Mouse (Mus musculus): ENCODE results near the gene Krtap12-1.

DNA sequence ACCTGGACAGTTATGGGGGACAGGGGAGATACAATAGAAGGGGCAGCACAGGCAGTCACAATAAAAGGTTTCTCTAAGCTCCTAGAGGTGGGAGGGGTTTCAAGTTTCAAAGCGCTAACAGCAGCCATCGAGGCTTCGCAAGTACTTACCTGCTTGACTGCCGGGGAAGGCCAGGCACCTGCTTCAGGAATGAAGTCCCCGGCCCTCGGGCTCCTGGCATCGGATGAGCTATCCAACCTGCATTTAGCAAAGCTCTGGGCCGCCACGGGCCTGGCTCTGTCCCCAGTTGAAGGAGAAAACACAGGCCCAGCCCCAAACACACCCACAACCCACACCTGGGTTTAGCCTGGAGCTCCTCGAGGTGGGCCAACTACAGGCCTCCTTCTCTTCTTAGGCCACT is 33.4 kb upstream of the Krtap12-1 start:
- TF ChIP-seq CTCF (IDR thresholded peaks at IDR 0.05; ENCODE audit: low read depth, low read length) (no peak), TAL1 (conservative IDR thresholded peaks at IDR 0.05; ENCODE audit: low read depth, low read length) (no peak), GATA2 (IDR thresholded peaks at IDR 0.05; ENCODE audit: borderline replicate concordance, low read depth, low read length) (no peak)

Measured in G1E (cell line).